Mouse (Mus musculus) embryonic facial prominence, embryonic 11.5 days (tissue): ENCODE measurements around the gene Qdpr. TPM values are rescaled to one million over a fixed set of nuclear protein-coding genes. Genes with fewer than 3 reads are reported as not detected.

Experiments used
- ATAC-seq: fragments of 200-750 bp; cut with Nextera tagmentation; replicated peaks from 2 replicates; pipeline ENCODE4 v1.8.0; 2017; ENCODE audit warnings: low read depth; ENCODE audit not compliant: insufficient number of reproducible peaks, low FRiP score, low TSS enrichment
- DNase-seq: peaks from one replicate; pipeline ENCODE4 v3.0.0-alpha.2; 2015; ENCODE audit warnings: low spot score
- H3K27ac ChIP-seq: fragments of 300-500 bp; sonication (generic); replicated peaks from 2 replicates; pipeline ENCODE4 v1.5.1; 2014; ENCODE audit warnings: mild to moderate bottlenecking, low read depth, low read length, control low read depth
- H3K27me3 ChIP-seq: fragments of 300-500 bp; sonication (generic); 2 replicates; pipeline ENCODE4 v1.6.1; 2014; ENCODE audit warnings: mild to moderate bottlenecking, low read length, moderate library complexity, mixed read lengths; ENCODE audit not compliant: control insufficient read depth, insufficient read depth
- H3K36me3 ChIP-seq: fragments of 300-500 bp; sonication (generic); replicated peaks from 2 replicates; pipeline ENCODE4 v1.6.1; 2014; ENCODE audit warnings: low read depth, mild to moderate bottlenecking, low read length, moderate library complexity, mixed read lengths; ENCODE audit not compliant: control insufficient read depth, insufficient read depth
- H3K4me1 ChIP-seq: fragments of 300-500 bp; sonication (generic); 2 replicates; pipeline ENCODE4 v1.6.1; 2014; ENCODE audit warnings: low read length, mixed read lengths; ENCODE audit not compliant: control insufficient read depth, insufficient read depth
- H3K4me2 ChIP-seq: fragments of 300-500 bp; sonication (generic); 2 replicates; pipeline ENCODE4 v1.6.1; 2014; ENCODE audit warnings: low read depth, mild to moderate bottlenecking, control low read depth, low read length, moderate library complexity
- H3K4me3 ChIP-seq: fragments of 300-500 bp; sonication (generic); 2 replicates; pipeline ENCODE4 v1.5.1; 2014; ENCODE audit warnings: low read depth, low read length, control low read depth
- H3K9ac ChIP-seq: fragments of 300-500 bp; sonication (generic); replicated peaks from 2 replicates; pipeline ENCODE4 v1.6.1; 2014; ENCODE audit warnings: mild to moderate bottlenecking, control low read depth, low read length
- H3K9me3 ChIP-seq: fragments of 300-500 bp; sonication (generic); replicated peaks from 2 replicates; pipeline ENCODE4 v1.6.1; 2016; ENCODE audit warnings: mild to moderate bottlenecking, low read length, inconsistent platforms, mixed read lengths; ENCODE audit not compliant: control insufficient read depth
- WGBS: fragments of 180-500 bp; shearing (Covaris S2); extraction: QIAGEN DNeasy Blood & Tissue Kit; methylation state at CpG from one replicate; pipeline ENCODE4 v1.1.7; 2014; 5-methylcytosine and 5-hydroxymethylcytosine counted together
- polyA plus RNA-seq: library from polyadenylated mRNA; unstranded; fragments of >200 nt; fragmentation: Nextera tagmentation; extraction: Ambion mirVana; gene quantifications from 2 replicates; pipeline ENCODE4 v1.2.1, GENCODE M21; 2014

Gene Qdpr
- polyA plus RNA-seq, 1 experiment from 2014 or later = 127 TPM

GRCm38 (mm10) chr5:45448676-45449075 lies 1.4 kb downstream of the Qdpr start:
- H3K27me3 ChIP-seq = no peaks in the 10 kb centered on the region
- peak overlapping the region; percentile 97; the same call in 1 of the 2 replicates for H3K4me2 ChIP-seq
- H3K36me3 ChIP-seq = no peaks in the 10 kb centered on the region
- no peaks in the 10 kb centered on the region for H3K9me3 ChIP-seq
- no peak overlapping the region for H3K27ac ChIP-seq
- no peak overlapping the region for H3K4me3 ChIP-seq
- no peak overlapping the region for H3K9ac ChIP-seq
- 56% methylated on average over 5 of the region's 5 CpGs for WGBS
- DNase-seq = no peak
- no peak for ATAC-seq
- no peaks in the 10 kb centered on the region for H3K4me1 ChIP-seq

DNA sequence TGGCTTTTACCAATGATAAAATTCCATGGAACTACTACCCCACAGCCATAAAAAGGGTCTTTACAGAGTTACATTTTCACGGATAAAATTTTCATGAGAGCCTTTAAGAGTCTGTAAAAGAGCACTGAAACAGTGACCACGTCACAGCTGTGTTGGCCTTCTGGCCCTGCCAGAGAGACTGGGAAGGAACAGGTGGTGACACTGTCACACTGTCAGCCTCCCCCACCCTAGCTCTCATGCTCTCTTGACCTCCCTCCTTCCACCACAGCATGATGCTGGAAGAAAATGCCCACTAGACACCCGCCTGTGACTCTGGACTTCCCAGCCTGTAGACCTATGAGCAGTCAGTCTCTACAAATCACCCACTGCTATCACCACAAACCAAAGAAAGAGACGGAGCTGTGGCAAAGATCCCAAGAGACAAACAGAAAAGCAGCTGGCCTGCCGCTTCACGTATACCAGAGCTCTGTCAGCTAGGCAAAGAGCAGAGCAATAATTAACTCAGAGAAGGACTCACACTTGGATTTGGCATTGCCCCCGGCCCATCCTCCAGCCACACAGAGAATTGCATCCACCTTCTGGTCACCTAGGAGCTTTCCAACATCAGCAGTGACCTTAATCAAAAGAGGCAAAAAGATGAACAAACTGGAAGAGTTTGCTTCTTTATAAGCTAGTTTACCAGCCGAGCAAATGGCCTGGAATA lies 5.8 kb downstream of the Qdpr start:
- DNase-seq = no peak
- Histone ChIP-seq H3K9me3 (no peaks in the 10 kb centered on the region), H3K4me1 (no peaks in the 10 kb centered on the region), H3K4me2 (no peak overlapping the region), H3K9ac (no peak overlapping the region), H3K27me3 (no peaks in the 10 kb centered on the region), H3K27ac (no peak overlapping the region), H3K36me3 (no peaks in the 10 kb centered on the region), H3K4me3 (no peak overlapping the region)
- 85% methylated on average over 8 of the region's 8 CpGs for WGBS
- no peak for ATAC-seq

DNA sequence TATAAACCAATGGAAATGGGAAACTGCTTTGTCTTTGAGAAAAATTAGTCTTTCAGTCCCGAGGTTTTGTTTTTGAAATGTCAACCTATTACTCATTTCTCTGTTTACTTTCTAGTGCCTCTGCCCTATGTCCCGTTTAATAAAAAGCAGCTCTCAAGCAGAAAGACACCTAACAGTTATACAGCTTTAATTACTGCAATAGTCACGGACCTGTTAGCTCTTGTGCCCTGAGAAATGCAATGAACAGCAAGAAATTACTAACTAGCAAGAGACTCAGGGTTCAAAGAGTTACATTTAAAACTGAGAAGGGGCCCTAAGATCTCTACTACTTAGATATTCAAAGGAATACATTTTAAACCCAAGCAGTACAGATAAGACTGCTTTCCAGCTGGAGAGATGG lies 8.3 kb downstream of the Qdpr start:
- H3K9ac ChIP-seq = no peak overlapping the region
- 0 out of 2 replicates have a peak, but pooled peaks cover 2% of the 10 kb centered on the region for H3K36me3 ChIP-seq
- no peak for DNase-seq
- no peaks in the 10 kb centered on the region for H3K4me1 ChIP-seq
- no peaks in the 10 kb centered on the region for H3K27me3 ChIP-seq
- WGBS = 80% methylated on average over 3 of the region's 3 CpGs
- H3K27ac ChIP-seq = no peak overlapping the region
- no peak overlapping the region for H3K4me2 ChIP-seq
- no peak overlapping the region for H3K4me3 ChIP-seq
- ATAC-seq = no peak
- no peaks in the 10 kb centered on the region for H3K9me3 ChIP-seq

GRCm38 (mm10) chr5:45441124-45441523 lies 8.9 kb downstream of the Qdpr start:
- DNase-seq = no peak
- no peak overlapping the region for H3K4me3 ChIP-seq
- WGBS = 89% methylated on average over 3 of the region's 3 CpGs
- H3K27me3 ChIP-seq = no peaks in the 10 kb centered on the region
- ATAC-seq = no peak
- H3K27ac ChIP-seq = no peak overlapping the region
- H3K4me1 ChIP-seq = no peaks in the 10 kb centered on the region
- H3K4me2 ChIP-seq = no peak overlapping the region
- H3K9ac ChIP-seq = no peak overlapping the region
- no peaks in the 10 kb centered on the region for H3K9me3 ChIP-seq
- 0 out of 2 replicates have a peak, but pooled peaks cover 2% of the 10 kb centered on the region for H3K36me3 ChIP-seq

DNA sequence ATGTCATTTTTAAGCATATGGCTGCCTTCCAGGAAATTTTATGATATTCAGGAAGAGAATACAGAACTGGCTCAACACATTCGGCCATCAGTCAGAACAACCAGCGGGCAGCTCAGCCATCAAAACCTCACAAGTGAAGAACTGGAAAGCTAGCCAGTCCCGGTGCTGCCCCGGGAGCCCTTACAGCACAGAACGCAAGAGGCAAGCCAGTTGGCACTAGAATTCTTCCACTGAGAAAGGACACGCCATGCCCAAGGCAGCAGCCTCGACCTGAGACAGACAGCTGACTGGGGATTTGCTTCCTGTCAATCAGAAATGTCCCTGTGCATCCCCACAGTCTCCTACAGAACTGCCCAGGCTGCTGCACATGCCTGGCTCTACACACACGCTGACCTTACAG lies 11.7 kb downstream of the Qdpr start:
- no peaks in the 10 kb centered on the region for H3K9me3 ChIP-seq
- ATAC-seq (no peak), DNase-seq (no peak)
- H3K4me3 ChIP-seq = no peak overlapping the region
- WGBS = 87% methylated on average over 8 of the region's 8 CpGs
- H3K4me2 ChIP-seq = no peak overlapping the region
- H3K27me3 ChIP-seq = no peaks in the 10 kb centered on the region
- 0 out of 2 replicates have a peak, but pooled peaks cover 2% of the 10 kb centered on the region for H3K36me3 ChIP-seq
- H3K9ac ChIP-seq = no peak overlapping the region
- no peaks in the 10 kb centered on the region for H3K4me1 ChIP-seq
- H3K27ac ChIP-seq = no peak overlapping the region

DNA sequence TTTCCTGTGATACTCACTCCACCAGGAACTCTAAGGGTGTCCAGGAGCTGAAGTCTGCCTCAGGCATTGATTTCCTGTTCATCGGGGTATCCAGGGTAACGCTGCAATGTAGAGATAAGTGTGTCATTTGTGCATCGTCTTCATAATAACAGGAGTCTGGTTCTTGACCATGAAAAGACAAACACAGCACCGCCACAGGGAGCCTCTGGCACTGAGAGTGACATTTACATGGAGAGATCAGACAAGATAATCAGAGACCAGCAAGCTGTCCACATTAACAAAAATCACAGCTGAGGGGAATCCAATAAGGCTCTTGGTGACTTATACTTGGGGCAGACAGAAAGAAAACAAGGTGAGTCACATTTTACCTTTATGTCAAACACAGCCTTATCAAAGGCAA lies 12.2 kb downstream of the Qdpr start:
- Histone ChIP-seq H3K9me3 (no peaks in the 10 kb centered on the region), H3K9ac (no peak overlapping the region), H3K4me3 (no peak overlapping the region), H3K27ac (no peak overlapping the region), H3K36me3 (0 out of 2 replicates have a peak, but pooled peaks cover 2% of the 10 kb centered on the region), H3K4me2 (no peak overlapping the region), H3K4me1 (no peaks in the 10 kb centered on the region), H3K27me3 (no peaks in the 10 kb centered on the region)
- WGBS = 75% methylated on average over 4 of the region's 4 CpGs
- DNase-seq = no peak
- ATAC-seq = no peak

DNA sequence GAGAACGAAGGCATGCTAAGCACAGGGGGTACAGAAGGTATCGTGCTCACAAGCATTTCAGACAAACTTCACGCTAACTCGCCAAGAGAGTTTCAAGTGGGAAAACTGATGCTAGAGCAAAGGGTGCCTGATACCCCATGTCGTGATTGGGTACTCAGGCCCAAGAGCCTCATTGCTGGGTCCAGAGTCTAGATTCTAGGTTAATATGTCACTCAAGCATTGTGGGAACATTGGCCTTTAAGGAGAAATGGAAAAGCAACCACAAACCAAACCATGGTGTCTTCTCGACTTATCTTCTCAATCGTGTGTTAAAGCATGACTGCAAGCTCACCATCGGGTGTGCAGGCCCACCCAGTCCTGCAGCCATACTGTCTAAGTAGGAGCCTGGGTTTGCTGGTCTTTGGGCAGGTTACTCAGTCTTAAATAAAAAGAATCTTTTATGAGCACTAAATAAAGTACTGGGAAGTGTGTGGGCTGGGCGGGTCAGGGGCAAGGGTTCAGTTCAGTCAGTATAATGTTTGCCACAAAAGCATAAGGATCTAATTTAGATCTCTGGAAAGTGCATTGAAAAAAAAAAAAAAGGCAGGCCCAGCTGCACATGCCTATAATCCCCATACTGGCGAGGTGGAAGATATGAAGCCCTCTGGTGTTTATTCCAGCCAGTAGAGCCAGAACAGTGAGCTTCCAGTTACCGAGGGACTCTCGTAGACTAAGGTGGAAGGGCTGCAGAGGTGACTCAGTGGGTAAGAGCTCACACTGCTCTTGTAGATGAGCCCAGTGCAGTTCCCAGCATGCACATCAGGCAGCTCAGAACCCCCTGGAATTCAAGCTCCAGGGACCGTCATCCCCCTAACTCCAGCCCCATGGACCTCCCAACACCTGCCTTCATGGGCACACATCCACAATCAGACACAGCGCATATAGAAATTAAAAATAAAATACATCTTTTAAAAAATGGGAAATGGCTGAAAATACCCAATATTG lies 13.8 kb downstream of the Qdpr start:
- DNase-seq (peak; percentile 26), ATAC-seq (no peak)
- no peaks in the 10 kb centered on the region for H3K4me1 ChIP-seq
- 78% methylated on average over 14 of the region's 14 CpGs for WGBS
- 0 out of 2 replicates have a peak, but pooled peaks cover 2% of the 10 kb centered on the region for H3K36me3 ChIP-seq
- no peaks in the 10 kb centered on the region for H3K27me3 ChIP-seq
- H3K4me2 ChIP-seq = no peak overlapping the region
- H3K9ac ChIP-seq = no peak overlapping the region
- H3K4me3 ChIP-seq = no peak overlapping the region
- no peak overlapping the region for H3K27ac ChIP-seq
- no peaks in the 10 kb centered on the region for H3K9me3 ChIP-seq

- Histone ChIP-seq H3K4me1 (no peaks in the 10 kb centered on the region), H3K27me3 (no peaks in the 10 kb centered on the region), H3K36me3 (no peaks in the 10 kb centered on the region), H3K9ac (no peak overlapping the region), H3K9me3 (no peaks in the 10 kb centered on the region), H3K27ac (no peak overlapping the region), H3K4me2 (no peak overlapping the region), H3K4me3 (no peak overlapping the region)
- DNase-seq (no peak), ATAC-seq (no peak)
- 94% methylated on average over 7 of the region's 7 CpGs for WGBS
Measured at GRCm38 (mm10) chr5:45427891-45428290, 22.1 kb downstream of the Qdpr start.
